Mouse (Mus musculus) cerebellum, adult 11 months (tissue): Measurements from ENCODE around the gene Tm7sf3.

ENCODE experiments used
- DNase-seq: peaks from one replicate; pipeline ENCODE4 v3.0.0; 2022

Gene Tm7sf3

DNA sequence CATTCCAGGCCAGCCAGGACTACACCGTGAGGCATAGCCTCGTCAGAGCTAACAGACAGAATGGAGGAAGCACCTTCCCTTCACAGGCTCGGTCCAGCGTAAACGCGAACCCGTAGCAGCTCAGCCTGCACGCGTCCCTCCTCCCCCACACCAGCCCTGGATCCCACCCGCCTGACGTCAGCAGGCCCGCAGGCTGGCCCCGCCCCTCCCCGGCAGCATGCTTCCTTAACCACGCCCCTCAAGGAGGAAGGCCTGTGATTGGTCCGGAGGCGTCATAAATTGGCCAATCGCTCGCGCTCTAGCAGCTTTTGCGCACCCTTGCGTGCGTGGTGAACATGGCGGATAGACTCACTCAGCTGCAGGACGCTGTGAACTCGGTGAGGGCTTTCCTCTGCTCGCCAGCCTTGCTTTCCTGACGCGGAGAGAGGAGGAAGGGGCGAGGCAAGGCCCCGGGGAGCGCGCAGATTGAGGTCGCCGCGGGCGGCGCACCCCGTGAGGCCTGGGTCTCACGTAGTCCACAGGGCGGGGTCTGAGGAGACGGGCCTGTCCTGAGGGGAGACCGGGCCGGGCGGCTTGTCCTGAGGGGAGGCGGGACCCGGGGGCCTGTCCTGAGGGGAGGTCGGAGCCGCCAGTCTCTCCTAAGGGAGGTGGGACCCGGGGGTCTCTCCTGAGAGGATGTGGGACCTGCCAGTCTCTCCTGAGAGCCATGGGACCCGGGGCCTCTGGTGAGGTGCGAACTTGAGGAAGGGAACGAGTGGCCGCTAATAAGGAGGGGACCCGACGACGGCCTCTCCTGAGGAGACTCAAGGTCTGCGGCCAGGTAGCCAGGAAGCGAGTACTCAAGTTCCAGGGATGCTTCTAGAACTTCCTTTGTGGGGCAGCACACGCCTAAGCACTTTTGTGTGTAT, at the start of gene Tm7sf3, which contains the start of gene Med21:
Gene Tm7sf3 (minus strand): TSS at position 549 of the 908 bp plus-strand sequence.
Gene Med21 (plus strand): TSS at position 272 of the 908 bp plus-strand sequence.
- peak; percentile 98 for DNase-seq

DNA sequence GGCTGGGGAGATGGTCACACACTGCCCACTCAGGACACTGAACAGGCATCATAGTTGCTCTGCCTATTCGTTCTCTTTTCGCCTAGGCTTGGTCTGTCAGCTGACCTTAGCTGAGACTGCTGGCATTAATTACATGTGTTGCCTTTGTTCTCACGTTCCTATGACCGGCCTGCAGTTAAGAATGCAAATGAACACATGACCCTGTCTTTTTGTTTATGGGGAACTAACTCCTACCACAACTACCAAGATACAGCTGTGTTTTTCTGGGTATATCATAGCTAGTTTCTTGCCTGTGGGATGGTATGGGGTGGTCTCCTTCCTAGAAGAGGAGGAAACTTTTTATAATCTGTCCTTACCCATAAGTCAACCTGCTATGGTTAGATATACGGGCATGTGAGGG, 46.2 kb upstream of the Tm7sf3 start:
- no peak for DNase-seq

DNA sequence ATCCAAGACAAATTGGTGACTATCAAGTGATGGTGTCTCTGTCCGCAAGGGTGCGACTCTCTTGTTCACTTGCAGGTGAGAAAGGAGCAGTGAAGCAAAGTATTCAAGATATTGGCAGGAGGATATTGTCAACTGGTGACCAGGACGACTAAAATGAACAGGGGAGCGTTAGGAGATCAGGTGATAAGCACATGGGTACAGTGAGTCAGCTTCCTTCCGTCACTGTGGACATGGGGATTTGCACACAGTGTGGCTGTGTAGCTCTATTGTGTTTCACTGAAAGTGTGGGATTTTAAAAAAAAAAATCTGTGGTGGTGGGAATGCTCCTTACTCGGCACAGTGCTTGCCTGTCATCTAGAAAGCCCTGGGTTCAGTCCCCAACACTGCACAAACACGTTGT, 45.4 kb upstream of the Tm7sf3 start:
- no peak for DNase-seq

DNA sequence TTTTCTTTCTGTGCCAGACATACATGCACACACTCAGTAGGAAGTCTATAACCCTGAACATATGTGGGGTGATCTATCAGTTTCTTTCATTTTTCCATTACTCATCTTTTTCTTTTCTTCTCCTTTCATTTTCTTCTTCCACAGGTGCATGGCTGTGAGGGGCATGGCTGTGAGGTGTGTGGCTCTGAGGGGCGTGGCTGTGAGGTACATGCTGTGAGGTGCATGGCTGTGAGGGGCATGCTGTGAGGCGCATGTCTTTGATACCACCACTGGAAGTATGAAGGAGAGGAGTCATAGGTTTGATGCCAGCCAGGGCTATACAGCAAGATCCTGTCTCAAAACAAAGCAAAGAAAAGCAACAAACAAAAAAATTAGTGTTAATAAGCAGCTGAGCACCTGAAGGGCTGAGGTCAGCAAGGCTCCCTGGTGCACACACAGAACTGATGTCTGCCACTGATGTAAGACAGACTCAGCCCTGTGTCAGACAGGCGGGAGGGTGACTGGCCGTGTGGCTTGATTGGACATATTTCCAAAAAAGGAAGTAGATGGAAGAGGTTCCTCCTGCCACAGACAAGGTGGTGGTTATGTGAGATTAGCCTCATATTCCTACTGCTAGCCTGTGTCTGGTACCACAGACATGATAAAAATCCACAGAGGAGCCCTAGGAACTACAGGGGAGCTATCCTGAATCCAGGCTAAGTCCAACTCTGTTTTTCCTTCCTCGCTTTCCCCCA, 44.0 kb upstream of the Tm7sf3 start:
- DNase-seq, result no peak

DNA sequence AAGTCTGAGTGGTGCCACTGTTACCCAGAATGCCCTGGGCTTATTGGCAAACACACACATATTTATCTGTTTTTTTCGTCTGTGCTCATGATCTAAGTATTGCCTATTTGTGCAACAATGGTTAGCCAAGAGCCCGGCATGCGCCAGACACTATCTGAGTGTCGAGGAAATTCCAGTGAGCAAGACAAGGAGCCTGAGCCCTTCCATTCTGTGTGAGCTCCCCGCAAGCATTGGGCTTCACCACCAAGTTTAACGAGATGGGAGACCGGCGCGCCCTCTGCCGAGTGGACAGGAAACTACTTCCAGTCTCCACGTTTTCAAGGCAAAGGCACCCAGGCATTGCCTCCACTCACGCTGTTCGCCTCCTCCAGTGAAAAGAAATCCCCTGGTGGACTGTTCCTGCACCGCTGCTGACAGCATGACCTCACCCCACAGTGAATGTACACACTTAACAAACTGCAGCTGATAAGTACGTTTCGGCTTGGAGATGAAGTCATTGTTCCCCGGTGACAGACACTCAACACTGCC, 43.2 kb upstream of the Tm7sf3 start:
- no peak for DNase-seq

DNA sequence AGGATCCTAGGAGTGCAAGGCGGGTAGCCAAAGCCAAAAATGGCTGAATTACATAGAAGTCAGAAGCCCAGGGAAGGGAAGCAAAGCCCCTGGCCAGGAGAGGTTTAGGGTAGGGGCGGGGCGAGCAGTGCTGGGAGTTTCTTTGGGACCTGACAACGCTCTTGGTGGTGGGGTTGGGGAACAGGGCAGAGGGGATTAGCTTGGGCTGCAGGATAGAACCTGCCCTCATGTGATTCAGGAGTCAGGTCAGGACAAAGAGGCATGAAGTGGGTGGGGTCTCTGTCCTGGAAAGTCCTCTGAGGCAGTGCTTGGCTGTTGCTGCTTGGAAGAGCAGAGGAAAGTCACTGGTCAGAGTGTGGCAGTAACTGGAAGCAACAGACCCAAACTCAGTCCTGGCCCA, 41.3 kb upstream of the Tm7sf3 start:
- DNase-seq, result no peak

DNA sequence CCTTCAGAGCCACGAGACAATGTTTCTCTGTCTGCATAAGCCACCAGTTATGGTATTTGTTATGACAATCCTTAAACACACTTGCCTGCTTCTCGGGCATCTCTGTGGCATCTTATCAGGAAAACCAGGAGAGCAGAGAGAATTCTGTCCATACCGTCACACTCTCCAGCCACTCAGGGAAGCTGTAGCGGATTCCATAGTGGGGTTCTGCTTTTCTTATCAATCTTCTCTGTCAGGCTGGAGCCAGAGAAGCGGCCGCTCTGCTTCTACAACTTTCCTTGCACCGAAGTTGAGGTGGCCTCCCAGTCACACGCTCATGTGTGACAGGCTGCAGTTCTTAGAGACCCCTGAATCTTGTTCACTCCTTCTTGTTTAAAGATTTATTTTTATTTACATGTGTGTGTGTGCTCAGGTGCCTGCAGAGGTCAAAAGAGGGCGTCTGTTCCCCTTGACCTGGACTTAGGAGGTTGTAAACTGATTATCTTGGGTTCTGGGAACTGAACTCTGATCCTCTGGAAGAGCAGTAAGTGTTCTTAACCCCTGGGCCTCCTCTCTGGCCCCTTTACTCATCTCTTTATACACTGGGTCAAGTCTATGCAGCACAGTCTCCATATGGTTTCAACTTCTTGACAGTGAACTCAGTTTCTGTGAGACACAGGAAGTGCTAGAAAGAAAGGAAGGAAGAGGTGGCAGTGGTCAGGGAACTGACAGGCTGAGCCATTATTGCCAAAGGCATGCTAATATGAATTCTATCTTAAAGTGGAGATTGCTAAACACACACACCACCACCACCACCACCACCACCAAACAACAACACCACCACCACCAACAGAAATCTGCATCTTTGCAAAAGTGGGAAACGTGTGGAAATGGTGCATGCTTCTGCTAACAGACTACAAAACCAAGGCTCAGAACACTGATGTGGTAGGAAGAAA, 35.8 kb upstream of the Tm7sf3 start:
- no peak for DNase-seq

DNA sequence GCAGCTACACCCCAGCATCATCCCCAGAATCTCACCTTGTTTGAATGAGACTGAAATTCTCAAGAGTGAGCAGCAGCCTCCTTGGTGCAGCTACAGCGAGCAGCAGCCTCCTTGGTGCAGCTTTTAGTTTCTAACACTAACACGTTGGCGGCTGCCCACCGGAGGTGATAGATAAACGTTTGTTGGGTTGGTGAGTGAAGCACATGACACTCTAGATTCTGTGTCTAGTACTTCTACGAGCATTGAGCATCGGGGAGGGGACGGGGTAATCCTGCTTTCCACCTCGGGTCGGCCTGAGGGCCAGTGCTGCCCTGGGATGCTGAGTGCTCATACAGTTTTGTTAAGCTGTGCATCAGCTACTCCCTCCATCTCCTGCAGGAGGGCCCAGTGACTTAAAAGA, 34.3 kb upstream of the Tm7sf3 start:
- DNase-seq, result no peak

DNA sequence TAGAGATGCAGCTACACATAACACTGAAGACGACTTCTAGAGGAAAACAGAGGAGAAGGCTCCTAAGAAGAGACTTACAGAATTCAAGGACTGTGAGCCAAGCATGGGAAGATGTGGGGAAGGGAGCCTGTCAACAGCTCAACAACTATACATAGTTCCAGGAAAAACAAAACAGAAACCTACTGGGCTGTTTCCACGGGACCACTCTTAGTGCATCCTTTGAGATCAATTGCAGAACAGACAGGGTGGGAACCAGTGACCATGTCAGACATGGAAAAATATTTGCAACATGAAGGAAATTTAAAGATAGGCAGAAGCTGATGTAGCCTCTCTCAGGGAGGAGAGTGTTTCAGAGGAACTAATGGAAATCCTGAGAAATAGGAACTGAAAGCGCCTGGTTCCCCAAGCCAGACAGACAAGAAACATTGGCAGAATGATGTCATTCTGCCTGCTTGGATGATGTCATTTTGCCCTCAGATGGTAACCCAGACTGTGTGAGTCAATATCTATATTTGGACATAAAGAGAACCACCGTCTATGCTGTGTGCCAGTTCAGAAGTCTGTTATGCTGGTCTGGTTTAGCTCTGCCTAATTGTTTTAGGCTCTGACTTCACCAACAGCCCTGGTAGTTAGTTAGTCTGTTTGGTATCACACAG, 32.4 kb upstream of the Tm7sf3 start:
- DNase-seq, result no peak

DNA sequence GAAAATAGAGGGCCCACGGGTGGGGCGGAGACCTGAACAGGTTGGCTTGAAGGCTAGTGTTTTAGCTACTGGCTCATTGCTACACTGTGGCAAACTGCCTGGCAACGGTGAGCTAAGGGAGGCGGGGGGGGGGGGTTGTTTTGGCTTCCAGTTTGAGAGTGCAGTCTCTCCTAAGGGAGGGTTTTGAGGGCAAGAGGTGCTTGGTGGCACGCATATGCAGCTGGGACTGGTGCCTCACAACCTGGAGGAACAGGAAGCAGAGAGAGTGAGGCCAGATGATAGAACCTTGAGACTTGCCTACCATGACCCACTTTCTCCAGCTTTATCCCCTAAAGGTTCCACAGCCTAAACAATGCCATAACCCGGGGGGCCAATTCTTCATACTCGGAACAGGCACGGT, 31.8 kb upstream of the Tm7sf3 start:
- no peak for DNase-seq

DNA sequence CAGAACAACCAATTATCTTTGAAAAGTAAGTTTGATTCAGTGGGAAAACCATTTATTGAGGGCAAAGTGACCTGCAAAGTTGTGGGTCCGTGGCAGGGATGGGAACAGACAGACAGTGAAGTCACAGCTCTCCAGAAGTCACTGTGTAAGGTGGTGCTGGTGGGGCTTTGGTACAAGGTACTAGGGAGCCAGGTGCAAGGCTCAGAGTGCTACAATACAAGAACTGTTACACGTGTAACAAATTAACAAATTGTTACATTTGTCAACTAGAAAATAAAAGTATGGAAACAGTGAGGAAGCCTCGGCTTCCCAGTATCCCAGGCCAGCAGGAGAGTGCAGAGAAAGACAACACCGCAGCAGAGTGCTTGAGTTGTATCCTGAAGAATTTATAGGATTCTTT, 31.1 kb upstream of the Tm7sf3 start:
- no peak for DNase-seq

DNA sequence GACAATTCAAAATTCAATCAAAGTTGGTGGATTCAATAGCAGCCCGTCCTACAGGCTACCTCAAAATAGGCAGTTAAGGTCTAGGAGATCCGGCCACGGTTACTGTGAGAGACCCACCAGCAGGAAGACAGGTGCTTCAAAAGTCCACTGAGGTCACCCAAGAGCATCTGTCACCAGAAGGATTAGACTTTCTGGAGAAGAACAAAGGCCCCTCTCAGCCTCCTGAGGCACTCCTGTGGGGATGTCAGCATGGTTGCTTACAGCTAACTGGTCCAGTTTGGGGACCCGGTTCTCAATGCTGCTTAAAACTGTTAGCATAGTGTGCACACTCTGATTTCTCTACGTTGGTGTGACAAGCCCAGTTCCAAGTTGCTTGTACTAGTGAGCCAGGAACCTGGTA, 29.5 kb upstream of the Tm7sf3 start:
- no peak for DNase-seq

DNA sequence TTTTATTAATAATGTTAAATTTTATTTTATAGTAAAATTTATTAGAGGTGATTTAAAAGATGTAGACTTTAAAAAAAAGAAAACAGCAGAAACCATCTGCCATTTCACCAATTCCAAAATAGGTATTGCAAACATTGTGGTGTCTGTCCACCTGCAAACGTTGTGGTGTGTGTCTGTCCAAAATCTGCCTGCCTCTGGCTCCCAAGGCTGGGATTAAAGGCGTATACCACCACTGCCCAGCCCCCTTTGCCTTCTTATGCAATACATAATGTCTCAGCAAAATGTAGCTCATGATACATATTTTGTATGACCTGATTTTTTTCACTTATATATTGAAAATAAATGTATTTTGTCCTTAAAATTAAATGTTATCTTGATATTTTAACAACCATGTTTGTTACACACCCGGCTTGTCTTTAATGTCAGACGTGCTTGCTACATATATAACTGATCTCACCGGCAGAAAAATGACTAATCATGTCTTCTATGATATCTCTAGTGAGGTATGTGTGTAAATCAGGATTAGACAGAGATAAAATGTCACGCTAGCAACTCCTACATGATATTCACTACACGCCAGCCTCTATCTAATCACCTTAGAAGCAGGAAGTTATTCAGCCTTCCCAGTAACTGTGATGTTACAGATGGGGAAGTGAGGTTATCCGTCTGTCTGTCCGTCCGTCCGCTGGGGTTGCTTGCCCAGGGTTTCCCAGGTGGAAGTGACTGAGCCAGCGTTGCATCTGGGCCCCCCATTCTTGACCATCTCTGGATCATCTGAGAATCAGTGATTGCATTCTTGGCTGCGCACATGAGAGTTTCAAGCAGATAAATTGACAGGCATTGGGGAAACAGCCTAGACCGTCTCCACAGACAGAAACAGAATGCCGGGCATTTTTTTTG, 28.6 kb upstream of the Tm7sf3 start:
- no peak for DNase-seq

DNA sequence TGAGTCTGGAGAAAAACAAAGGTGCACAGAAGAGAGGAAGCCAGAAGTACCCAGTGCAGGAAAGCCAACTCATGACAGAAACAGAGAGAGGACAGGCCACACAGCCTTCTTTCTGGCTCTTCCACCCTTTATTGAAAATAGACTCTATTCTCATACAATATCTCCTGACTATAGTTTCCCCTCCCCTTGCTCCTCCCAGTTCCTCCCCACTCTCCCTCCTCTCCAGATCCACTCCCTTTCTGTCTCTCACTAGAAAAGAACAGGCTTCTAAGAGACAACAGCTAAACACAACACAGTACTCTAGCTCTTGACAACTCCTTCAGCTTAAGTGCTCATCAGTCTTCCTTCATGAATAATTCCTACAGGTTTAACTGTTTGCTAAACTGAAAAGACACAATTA, 26.0 kb upstream of the Tm7sf3 start:
- DNase-seq, result no peak

DNA sequence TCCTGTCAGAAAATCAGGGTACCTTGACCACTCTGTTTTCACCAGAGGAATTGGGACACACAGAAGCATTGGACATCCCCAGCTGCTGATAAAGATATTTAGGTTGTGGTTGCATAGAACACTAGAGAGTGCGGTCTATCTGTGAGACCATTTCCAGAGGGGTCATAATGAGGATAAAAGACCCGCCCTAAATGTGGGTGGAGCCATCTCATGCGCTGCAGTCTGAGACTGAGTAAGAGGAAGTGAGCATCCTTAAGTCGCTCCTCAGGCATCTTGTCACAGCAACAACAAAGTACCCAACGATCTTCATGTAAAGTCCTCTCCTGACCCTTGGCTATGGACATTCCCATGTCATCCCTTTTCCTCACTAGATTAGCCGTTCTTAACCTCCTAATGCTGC, 24.2 kb upstream of the Tm7sf3 start:
- no peak for DNase-seq

DNA sequence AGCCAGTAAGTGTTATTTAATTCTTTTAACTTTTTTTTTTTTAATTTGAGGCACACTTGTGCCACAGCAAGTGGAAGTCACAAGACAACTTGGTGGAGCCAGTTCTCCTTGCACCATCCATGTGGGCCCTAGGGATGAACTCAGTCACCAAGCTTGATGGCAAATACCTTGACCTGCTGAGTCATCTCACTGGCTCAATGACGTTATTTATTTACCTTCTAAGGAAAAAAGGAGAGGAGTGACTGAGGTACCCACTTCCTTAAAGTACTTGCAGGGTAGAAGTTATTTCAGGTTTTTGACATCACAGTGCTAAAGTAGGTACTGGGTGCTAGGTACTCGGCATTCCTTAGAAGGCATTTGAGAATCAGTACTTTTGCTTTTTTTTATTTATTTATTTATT, 22.8 kb upstream of the Tm7sf3 start:
- no peak for DNase-seq

DNA sequence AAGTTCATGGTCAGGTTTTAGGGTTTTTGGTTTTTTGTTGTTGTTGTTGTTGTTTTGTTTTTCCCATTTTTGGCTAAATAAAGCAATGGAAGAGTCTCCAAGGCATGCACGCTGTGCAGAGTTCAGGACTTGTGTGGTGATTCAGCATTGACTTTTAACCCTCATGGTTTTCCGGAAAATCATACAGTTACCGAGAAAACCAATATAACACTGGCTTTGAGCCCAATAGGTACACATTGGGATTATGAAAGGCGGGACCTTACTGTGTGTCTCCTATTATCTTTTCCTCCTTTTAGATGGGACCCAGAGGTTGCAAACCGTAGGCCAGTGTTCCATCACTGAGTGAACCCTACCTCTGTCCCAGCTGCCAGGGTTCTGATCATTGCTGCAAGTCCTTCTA, 22.3 kb upstream of the Tm7sf3 start:
- DNase-seq, result no peak

DNA sequence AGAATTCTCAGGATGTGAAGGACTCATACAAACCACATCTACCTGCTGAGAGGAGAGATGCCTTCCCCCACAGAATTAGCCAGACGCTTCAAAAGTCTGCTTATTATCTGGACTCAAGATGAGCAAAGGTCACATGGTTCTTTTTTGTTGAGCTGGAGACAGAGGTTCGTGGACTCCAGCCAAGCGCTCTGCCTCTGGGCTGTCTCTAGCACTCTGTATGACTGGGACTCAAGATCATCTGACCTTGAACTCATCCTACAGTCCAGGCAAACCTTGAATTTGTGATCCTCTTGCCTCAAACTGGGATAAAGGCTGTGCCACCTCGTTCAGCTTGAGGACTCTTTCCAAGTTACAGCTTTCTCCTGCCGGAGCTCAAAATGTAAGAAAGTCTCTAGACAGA, 21.5 kb upstream of the Tm7sf3 start:
- no peak for DNase-seq

DNA sequence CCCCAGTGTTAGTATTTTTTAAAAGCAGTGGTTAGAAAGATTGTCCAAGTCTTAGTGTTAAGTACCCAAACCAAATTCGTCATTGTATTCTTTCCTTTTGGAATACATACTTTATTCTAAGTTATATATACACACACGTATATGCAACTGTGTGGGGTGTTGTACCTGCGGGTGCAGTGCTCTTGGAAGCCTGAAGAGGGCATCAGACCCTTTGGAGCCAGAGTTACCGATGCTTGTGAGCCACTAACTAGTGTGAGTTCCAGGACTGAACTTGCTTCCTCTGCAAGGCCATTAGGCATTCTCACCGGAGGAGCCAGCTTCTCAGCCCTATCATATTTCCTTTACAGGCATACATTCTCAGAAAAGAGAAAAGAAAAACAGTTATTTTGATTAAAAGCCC, 20.1 kb upstream of the Tm7sf3 start:
- DNase-seq, result no peak

DNA sequence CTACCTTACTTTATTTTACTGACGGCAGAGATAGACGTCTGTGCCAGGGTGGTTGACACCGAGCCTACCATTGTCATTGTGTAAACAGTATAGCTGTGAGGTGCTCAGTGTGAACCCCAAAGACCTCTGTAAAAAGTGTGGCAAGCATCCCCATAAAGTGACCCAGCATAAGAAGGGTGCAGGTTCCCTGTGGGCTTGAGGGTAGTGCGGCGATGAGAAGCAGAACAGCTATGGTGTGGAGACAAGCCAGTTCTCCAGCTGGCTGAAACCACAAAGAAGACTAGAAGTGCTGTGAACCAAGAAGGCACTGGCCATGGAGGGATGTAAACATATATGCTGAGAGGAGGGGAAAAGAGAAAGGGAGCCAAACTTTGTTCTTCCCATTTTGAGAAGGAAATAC, 19.0 kb upstream of the Tm7sf3 start:
- DNase-seq, result no peak

DNA sequence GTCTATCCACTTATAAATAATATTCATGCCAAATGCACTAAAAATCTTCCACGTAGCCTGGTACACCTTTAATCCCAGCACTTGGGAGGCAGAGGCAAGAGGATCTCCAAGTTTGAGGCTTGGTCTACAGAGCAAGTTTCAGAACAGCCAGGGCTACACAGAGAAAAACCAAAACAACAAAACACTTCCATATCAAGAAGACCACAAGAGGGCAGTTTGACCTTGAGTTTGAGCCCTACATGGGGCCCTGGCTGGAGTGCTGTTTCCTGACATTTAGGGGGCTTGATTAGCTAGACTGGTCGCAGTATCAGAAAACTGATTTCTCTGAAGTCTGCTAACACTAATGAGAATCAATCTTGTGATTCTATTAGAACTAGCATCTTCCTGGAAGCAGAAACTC, 18.0 kb upstream of the Tm7sf3 start:
- DNase-seq, result no peak
